Mouse (Mus musculus): ENCODE data around the gene Igfbp6. TPM values are rescaled to one million over a fixed set of nuclear protein-coding genes. Genes with fewer than 3 reads are reported as not detected.
"Not testable (repeated sequence)": the region's sequence is repeated elsewhere in the genome, so short reads cannot be mapped to it uniquely, and the experiment has no call there.

The Igfbp6 gene
- polyA plus RNA-seq, 1 experiment from 2014 or later, result 25.8 TPM

- H3K4me1 ChIP-seq (replicated peaks; ENCODE audit: control insufficient read depth, insufficient read depth, low read length), result peaks cover 31% of the 10 kb centered on the region
- no peak overlapping the region for H3K4me2 ChIP-seq (ENCODE audit: low read depth, low read length)
- WGBS, result 86% methylated on average over 10 of the region's 10 CpGs
- no peaks in the 10 kb centered on the region for H3K9me3 ChIP-seq (ENCODE audit: control insufficient read depth, low read length)
- no peaks in the 10 kb centered on the region for H3K36me3 ChIP-seq (ENCODE audit: control insufficient read depth, insufficient read depth, low read length)
- peaks cover 14% of the 10 kb centered on the region for H3K27me3 ChIP-seq (ENCODE audit: control insufficient read depth, insufficient read depth, low read depth, low read length)
- H3K4me3 ChIP-seq (ENCODE audit: low read length), result no peak overlapping the region
- no peak overlapping the region for H3K9ac ChIP-seq (ENCODE audit: low read length)
- no peak overlapping the region for H3K27ac ChIP-seq (ENCODE audit: low read length)
- ATAC-seq (ENCODE audit: low read depth), result no peak
Observed at GRCm38 (mm10) chr15:102145330-102145729, 1.2 kb downstream of the Igfbp6 start.

GRCm38 (mm10) chr15:102146089-102146488 lies 1.9 kb downstream of the Igfbp6 start:
- WGBS, result 72% methylated on average over 5 of the region's 5 CpGs
- no peak for ATAC-seq (ENCODE audit: low read depth)
- H3K4me1 ChIP-seq (replicated peaks; ENCODE audit: control insufficient read depth, insufficient read depth, low read length), result peaks cover 38% of the 10 kb centered on the region
- no peak overlapping the region for H3K27ac ChIP-seq (ENCODE audit: low read length)
- no peak overlapping the region for H3K9ac ChIP-seq (ENCODE audit: low read length)
- no peak overlapping the region for H3K4me3 ChIP-seq (ENCODE audit: low read length)
- no peaks in the 10 kb centered on the region for H3K9me3 ChIP-seq (ENCODE audit: control insufficient read depth, low read length)
- H3K4me2 ChIP-seq (ENCODE audit: low read depth, low read length), result no peak overlapping the region
- H3K27me3 ChIP-seq (ENCODE audit: control insufficient read depth, insufficient read depth, low read depth, low read length), result peaks cover 14% of the 10 kb centered on the region
- H3K36me3 ChIP-seq (ENCODE audit: control insufficient read depth, insufficient read depth, low read length), result no peaks in the 10 kb centered on the region

GRCm38 (mm10) chr15:102146882-102147281 lies 2.7 kb downstream of the Igfbp6 start:
- Histone ChIP-seq H3K36me3 (ENCODE audit: control insufficient read depth, insufficient read depth, low read length) (no peaks in the 10 kb centered on the region), H3K9ac (ENCODE audit: low read length) (no peak overlapping the region), H3K4me1 (replicated peaks; ENCODE audit: control insufficient read depth, insufficient read depth, low read length) (peaks cover 38% of the 10 kb centered on the region), H3K4me3 (ENCODE audit: low read length) (no peak overlapping the region), H3K9me3 (ENCODE audit: control insufficient read depth, low read length) (no peaks in the 10 kb centered on the region), H3K27me3 (ENCODE audit: control insufficient read depth, insufficient read depth, low read depth, low read length) (peaks cover 14% of the 10 kb centered on the region), H3K27ac (ENCODE audit: low read length) (no peak overlapping the region), H3K4me2 (ENCODE audit: low read depth, low read length) (no peak overlapping the region)
- ATAC-seq (ENCODE audit: low read depth), result no peak
- 0% methylated on average over 1 of the region's 1 CpGs for WGBS

GRCm38 (mm10) chr15:102147674-102148402 lies 3.7 kb downstream of the Igfbp6 start:
- peak overlapping the region; percentile 26; the same call in 1 of the 2 replicates for H3K9ac ChIP-seq (ENCODE audit: low read length)

GRCm38 (mm10) chr15:102149561-102149960 lies 5.4 kb downstream of the Igfbp6 start:
- ATAC-seq (ENCODE audit: low read depth), result no peak

More at GRCm38 (mm10) chr15:102147674-102148402, 3.7 kb downstream of the Igfbp6 start:
- H3K4me3 ChIP-seq (ENCODE audit: low read length), result no peak overlapping the region
- peaks cover 28% of the 10 kb centered on the region for H3K4me1 ChIP-seq (replicated peaks; ENCODE audit: control insufficient read depth, insufficient read depth, low read length)
- ATAC-seq (ENCODE audit: low read depth), result no peak
- no peaks in the 10 kb centered on the region for H3K36me3 ChIP-seq (ENCODE audit: control insufficient read depth, insufficient read depth, low read length)
- no peak overlapping the region for H3K4me2 ChIP-seq (ENCODE audit: low read depth, low read length)
- WGBS, result 50% methylated on average over 16 of the region's 16 CpGs
- H3K27me3 ChIP-seq (ENCODE audit: control insufficient read depth, insufficient read depth, low read depth, low read length), result peaks cover 14% of the 10 kb centered on the region
- no peak overlapping the region for H3K27ac ChIP-seq (ENCODE audit: low read length)
- H3K9me3 ChIP-seq (ENCODE audit: control insufficient read depth, low read length), result no peaks in the 10 kb centered on the region

GRCm38 (mm10) chr15:102150301-102151135 lies 6.4 kb downstream of the Igfbp6 start, which contains the start of gene Soat2:
Gene Soat2 (plus strand): TSS chr15:102150526.
- no peaks in the 10 kb centered on the region for H3K9me3 ChIP-seq (ENCODE audit: control insufficient read depth, low read length)
- peak within 1 kb of the TSS; percentile 38 for H3K4me2 ChIP-seq (ENCODE audit: low read depth, low read length)
- H3K4me3 ChIP-seq (ENCODE audit: low read length), result no peak within 1 kb of the TSS
- ATAC-seq (ENCODE audit: low read depth), result peak; percentile 77
- H3K27me3 ChIP-seq (ENCODE audit: control insufficient read depth, insufficient read depth, low read depth, low read length), result peaks cover under 1% of the 10 kb centered on the region; the same call in 1 of the 2 replicates
- peak within 1 kb of the TSS; percentile 13; the same call in 1 of the 2 replicates for H3K27ac ChIP-seq (ENCODE audit: low read length)
- H3K36me3 ChIP-seq (ENCODE audit: control insufficient read depth, insufficient read depth, low read length), result no peaks in the 10 kb centered on the region
- H3K9ac ChIP-seq (ENCODE audit: low read length), result peak within 1 kb of the TSS; percentile 50
- WGBS, result 26% methylated on average over 20 of the region's 20 CpGs
- H3K4me1 ChIP-seq (replicated peaks; ENCODE audit: control insufficient read depth, insufficient read depth, low read length), result peaks cover 10% of the 10 kb centered on the region

More at GRCm38 (mm10) chr15:102149561-102149960, 5.4 kb downstream of the Igfbp6 start:
- H3K27ac ChIP-seq (ENCODE audit: low read length), result no peak overlapping the region
- 67% methylated on average over 4 of the region's 4 CpGs for WGBS
- no peaks in the 10 kb centered on the region for H3K36me3 ChIP-seq (ENCODE audit: control insufficient read depth, insufficient read depth, low read length)
- H3K4me2 ChIP-seq (ENCODE audit: low read depth, low read length), result no peak overlapping the region
- no peaks in the 10 kb centered on the region for H3K9me3 ChIP-seq (ENCODE audit: control insufficient read depth, low read length)
- no peak overlapping the region for H3K4me3 ChIP-seq (ENCODE audit: low read length)
- H3K27me3 ChIP-seq (ENCODE audit: control insufficient read depth, insufficient read depth, low read depth, low read length), result peaks cover 10% of the 10 kb centered on the region
- H3K9ac ChIP-seq (ENCODE audit: low read length), result no peak overlapping the region
- peaks cover 13% of the 10 kb centered on the region for H3K4me1 ChIP-seq (replicated peaks; ENCODE audit: control insufficient read depth, insufficient read depth, low read length)

GRCm38 (mm10) chr15:102152646-102153045 lies 8.5 kb downstream of the Igfbp6 start:
- H3K9me3 ChIP-seq (ENCODE audit: control insufficient read depth, low read length), result no peaks in the 10 kb centered on the region
- H3K27me3 ChIP-seq (ENCODE audit: control insufficient read depth, insufficient read depth, low read depth, low read length), result no peaks in the 10 kb centered on the region
- no peak overlapping the region for H3K4me2 ChIP-seq (ENCODE audit: low read depth, low read length)
- no peak overlapping the region for H3K4me3 ChIP-seq (ENCODE audit: low read length)
- no peak overlapping the region for H3K27ac ChIP-seq (ENCODE audit: low read length)
- H3K9ac ChIP-seq (ENCODE audit: low read length), result no peak overlapping the region
- no peaks in the 10 kb centered on the region for H3K36me3 ChIP-seq (ENCODE audit: control insufficient read depth, insufficient read depth, low read length)
- peaks cover 10% of the 10 kb centered on the region for H3K4me1 ChIP-seq (replicated peaks; ENCODE audit: control insufficient read depth, insufficient read depth, low read length)
- 41% methylated on average over 4 of the region's 4 CpGs for WGBS
- no peak for ATAC-seq (ENCODE audit: low read depth)

GRCm38 (mm10) chr15:102155006-102155405 lies 10.8 kb downstream of the Igfbp6 start:
- not testable (repeated sequence) for H3K36me3 ChIP-seq (ENCODE audit: control insufficient read depth, insufficient read depth, low read length); H3K27me3 ChIP-seq (ENCODE audit: control insufficient read depth, insufficient read depth, low read depth, low read length); H3K27ac ChIP-seq (ENCODE audit: low read length); H3K4me2 ChIP-seq (ENCODE audit: low read depth, low read length); ATAC-seq (ENCODE audit: low read depth); H3K9ac ChIP-seq (ENCODE audit: low read length); H3K9me3 ChIP-seq (ENCODE audit: control insufficient read depth, low read length); H3K4me3 ChIP-seq (ENCODE audit: low read length)
- WGBS, result 85% methylated on average over 6 of the region's 6 CpGs
- peaks cover 10% of the 10 kb centered on the region for H3K4me1 ChIP-seq (replicated peaks; ENCODE audit: control insufficient read depth, insufficient read depth, low read length)

- Histone ChIP-seq H3K4me1 (replicated peaks; ENCODE audit: control insufficient read depth, insufficient read depth, low read length) (no peaks in the 10 kb centered on the region; the same call in 1 of the 2 replicates), H3K9me3 (ENCODE audit: control insufficient read depth, low read length) (no peaks in the 10 kb centered on the region), H3K27me3 (ENCODE audit: control insufficient read depth, insufficient read depth, low read depth, low read length) (no peaks in the 10 kb centered on the region), H3K27ac (ENCODE audit: low read length) (no peak overlapping the region), H3K9ac (ENCODE audit: low read length) (0 out of 2 replicates have a peak overlapping the region, but pooled peaks have one; percentile 20), H3K4me2 (ENCODE audit: low read depth, low read length) (no peak overlapping the region), H3K4me3 (ENCODE audit: low read length) (no peak overlapping the region), H3K36me3 (ENCODE audit: control insufficient read depth, insufficient read depth, low read length) (no peaks in the 10 kb centered on the region)
- peak; percentile 38; the same call in 1 of the 2 replicates for ATAC-seq (ENCODE audit: low read depth)
- WGBS, result 41% methylated on average over 20 of the region's 20 CpGs
Observed at GRCm38 (mm10) chr15:102156836-102157235, 12.7 kb downstream of the Igfbp6 start.
